Mouse (Mus musculus) bone marrow, adult 2 months (tissue): ENCODE data around the gene Plekha1. TPM values are rescaled to one million over a fixed set of nuclear protein-coding genes. Genes with fewer than 3 reads are reported as not detected.

Experiments
- H3K27ac ChIP-seq: fragments of 200-500 bp; 2 replicates; pipeline ENCODE4 v1.5.1; 2012; ENCODE audit warnings: low read depth, mild to moderate bottlenecking, control low read depth, inconsistent platforms, low read length; ENCODE audit not compliant: control insufficient read depth, poor library complexity, insufficient read depth
- H3K4me1 ChIP-seq: fragments of 200-500 bp; 2 replicates; pipeline ENCODE4 v1.6.1; 2011; ENCODE audit warnings: low read length; ENCODE audit not compliant: control insufficient read depth, insufficient read depth
- H3K4me3 ChIP-seq: fragments of 200-500 bp; replicated peaks from 2 replicates; pipeline ENCODE3; 2011; ENCODE audit warnings: mild to moderate bottlenecking, low read depth, low read length, control low read depth; ENCODE audit not compliant: control insufficient read depth
- CTCF ChIP-seq: fragments of 200-500 bp; IDR thresholded peaks from 2 replicates; pipeline ENCODE4 v1.5.1; 2011; ENCODE audit warnings: low read length, control low read depth; ENCODE audit not compliant: control insufficient read depth, insufficient read depth
- POLR2A ChIP-seq: fragments of 200-500 bp; IDR thresholded peaks from 2 replicates; pipeline ENCODE4 v1.6.1; 2011; ENCODE audit warnings: low read depth, mild to moderate bottlenecking, control low read depth, low read length, borderline replicate concordance; ENCODE audit not compliant: control insufficient read depth
- WGBS: fragments of 180-500 bp; shearing (Covaris S2); methylation state at CpG from one replicate; pipeline ENCODE4 v1.1.7; 2018; 5-methylcytosine and 5-hydroxymethylcytosine counted together
- polyA plus RNA-seq: library from polyadenylated mRNA; stranded (reverse); fragments of >200 nt; gene quantifications from 2 replicates; pipeline ENCODE4 v1.2.4, GENCODE M21; 2011; ENCODE audit warnings: low replicate concordance; ENCODE audit not compliant: missing spikeins, insufficient read depth, insufficient read length

The Plekha1 gene
- polyA plus RNA-seq, 1 experiment: 13.4 TPM

DNA sequence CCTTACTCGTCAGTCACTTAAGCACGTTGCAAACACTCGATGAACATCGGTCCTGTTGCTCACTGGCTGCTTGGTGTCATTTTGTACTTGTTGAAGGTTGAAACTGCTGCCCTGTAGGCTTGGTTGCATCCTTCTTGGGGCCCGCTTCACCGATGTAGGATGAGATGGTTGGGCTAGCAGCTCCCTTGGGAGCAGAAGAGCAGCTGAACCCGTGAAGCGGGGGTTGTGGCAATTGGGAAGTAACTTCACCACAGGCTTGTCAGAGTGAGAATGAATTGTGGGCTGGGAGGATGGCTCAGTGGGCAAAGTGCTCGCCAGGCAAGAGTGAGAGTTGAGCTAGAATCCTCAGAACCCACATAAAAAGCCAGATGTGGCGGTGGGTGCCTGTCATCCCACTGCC is 37.1 kb upstream of the Plekha1 start:
- Histone ChIP-seq H3K4me1 (no peaks in the 10 kb centered on the region; the same call in 1 of the 2 replicates), H3K4me3 (no peak overlapping the region), H3K27ac (no peak overlapping the region)
- 41% methylated on average over 10 of the region's 10 CpGs for WGBS
- no peak for TF ChIP-seq POLR2A
- no peak for TF ChIP-seq CTCF

DNA sequence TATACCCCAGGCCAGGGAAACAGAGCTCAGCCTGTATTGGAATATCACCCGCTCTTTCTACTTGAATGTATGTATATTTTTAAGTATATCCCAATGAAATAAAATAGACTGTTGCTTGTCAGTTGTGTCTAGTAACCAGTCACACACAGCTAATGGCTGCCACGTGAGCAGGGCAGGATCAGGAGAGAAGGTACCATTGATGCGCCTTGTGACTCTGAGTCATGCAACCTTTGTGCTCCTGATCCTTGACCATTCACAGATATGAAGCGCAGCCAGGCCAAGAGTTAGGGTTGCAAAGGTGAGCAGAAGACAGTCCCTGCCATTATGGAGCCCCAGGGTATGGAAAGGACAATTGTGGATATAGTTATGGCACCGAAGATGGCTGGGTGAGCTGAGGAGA is 34.0 kb upstream of the Plekha1 start:
- 81% methylated on average over 5 of the region's 5 CpGs for WGBS
- Histone ChIP-seq H3K4me1 (no peaks in the 10 kb centered on the region; the same call in 1 of the 2 replicates), H3K4me3 (no peak overlapping the region), H3K27ac (no peak overlapping the region)
- TF ChIP-seq CTCF: no peak
- no peak for TF ChIP-seq POLR2A

DNA sequence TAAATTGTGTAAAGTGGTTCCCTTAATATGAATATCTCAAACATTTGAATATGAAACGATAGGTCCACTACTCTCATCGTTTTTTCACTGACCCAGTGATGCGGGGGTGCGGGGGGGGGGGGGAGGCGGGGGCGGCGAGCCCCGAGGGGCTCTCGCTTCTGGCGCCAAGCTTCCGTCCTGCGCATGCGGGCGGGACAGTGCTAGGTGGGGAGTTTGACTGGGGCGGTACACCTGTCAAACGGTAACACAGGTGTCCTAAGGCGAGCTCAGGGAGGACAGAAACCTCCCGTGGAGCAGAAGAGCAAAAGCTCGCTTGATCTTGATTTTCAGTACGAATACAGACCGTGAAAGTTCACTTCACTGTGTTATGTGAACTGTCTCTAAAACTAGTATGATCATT is 31.3 kb upstream of the Plekha1 start:
- TF ChIP-seq CTCF (no peak), POLR2A (no peak)
- Histone ChIP-seq H3K27ac (no peak overlapping the region), H3K4me3 (no peak overlapping the region), H3K4me1 (no peaks in the 10 kb centered on the region; the same call in 1 of the 2 replicates)
- 43% methylated on average over 21 of the region's 21 CpGs for WGBS

DNA sequence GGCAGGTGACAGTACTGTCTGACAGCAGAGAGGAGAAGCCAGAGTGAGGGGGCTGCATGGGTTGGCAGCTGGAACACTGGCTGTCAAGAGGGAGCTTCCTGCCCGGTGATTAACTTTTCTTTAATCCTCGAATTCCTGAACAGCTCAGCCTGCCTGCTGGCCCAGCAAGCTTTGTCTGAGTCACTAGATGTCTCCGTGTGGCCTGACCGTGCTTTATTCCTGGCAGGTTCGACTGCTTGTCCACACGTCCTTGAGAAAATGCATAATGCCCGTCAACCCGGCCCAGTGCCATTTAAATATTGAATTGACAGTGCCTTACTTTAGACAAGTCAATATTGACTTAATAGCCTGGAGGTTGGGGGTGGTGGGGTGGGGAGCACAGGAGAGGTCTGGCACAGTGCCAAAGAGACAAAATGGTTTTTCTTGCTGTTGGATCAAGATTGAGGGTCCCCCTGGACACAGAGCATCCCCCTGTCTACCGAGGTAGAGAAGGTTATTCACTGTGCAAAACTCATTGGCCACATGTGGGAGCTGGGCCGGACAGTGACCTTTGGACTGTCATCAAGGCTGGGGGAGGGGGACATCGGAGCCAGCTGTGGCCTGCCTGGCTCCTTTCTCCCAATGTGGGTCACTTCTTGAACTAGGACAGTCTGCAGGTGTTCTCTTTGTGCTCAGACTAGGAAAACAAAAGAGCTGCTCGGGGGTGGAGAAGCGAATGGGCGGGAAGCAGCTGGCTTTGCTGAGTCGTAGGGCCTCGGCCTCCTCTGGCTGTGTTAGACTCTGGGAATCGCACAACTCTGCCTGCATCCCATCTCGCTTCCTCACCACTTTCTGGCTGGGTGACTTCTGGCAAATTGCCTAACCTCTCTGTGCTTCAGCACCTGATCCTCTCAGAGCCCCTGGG is 30.3 kb upstream of the Plekha1 start:
- no peak for TF ChIP-seq POLR2A
- TF ChIP-seq CTCF: no peak
- H3K4me1 ChIP-seq: peaks cover 2% of the 10 kb centered on the region; the same call in 1 of the 2 replicates
- WGBS: 75% methylated on average over 18 of the region's 18 CpGs
- no peak overlapping the region for H3K27ac ChIP-seq
- no peak overlapping the region for H3K4me3 ChIP-seq

DNA sequence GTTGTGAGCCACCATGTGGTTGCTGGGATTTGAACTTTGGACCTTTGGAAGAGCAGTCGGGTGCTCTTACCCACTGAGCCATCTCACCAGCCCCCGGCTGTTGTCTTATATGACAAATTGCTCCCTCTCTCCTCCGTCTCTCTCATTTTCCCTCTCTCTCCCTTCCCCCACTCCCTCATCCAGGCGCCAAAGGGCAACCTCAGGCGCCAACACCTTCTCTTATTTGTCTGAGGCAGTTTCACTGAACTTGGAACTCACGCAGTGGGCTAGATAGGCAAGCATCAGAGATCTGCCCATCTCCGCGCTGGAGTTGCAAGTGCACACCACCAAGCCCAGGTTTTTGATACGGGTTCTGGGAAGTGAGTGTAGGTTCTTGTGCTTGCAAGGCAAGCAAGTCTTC is 29.5 kb upstream of the Plekha1 start:
- WGBS: 90% methylated on average over 9 of the region's 9 CpGs
- Histone ChIP-seq H3K4me3 (no peak overlapping the region), H3K4me1 (peaks cover 2% of the 10 kb centered on the region; the same call in 1 of the 2 replicates), H3K27ac (no peak overlapping the region)
- TF ChIP-seq POLR2A (no peak), CTCF (no peak)

DNA sequence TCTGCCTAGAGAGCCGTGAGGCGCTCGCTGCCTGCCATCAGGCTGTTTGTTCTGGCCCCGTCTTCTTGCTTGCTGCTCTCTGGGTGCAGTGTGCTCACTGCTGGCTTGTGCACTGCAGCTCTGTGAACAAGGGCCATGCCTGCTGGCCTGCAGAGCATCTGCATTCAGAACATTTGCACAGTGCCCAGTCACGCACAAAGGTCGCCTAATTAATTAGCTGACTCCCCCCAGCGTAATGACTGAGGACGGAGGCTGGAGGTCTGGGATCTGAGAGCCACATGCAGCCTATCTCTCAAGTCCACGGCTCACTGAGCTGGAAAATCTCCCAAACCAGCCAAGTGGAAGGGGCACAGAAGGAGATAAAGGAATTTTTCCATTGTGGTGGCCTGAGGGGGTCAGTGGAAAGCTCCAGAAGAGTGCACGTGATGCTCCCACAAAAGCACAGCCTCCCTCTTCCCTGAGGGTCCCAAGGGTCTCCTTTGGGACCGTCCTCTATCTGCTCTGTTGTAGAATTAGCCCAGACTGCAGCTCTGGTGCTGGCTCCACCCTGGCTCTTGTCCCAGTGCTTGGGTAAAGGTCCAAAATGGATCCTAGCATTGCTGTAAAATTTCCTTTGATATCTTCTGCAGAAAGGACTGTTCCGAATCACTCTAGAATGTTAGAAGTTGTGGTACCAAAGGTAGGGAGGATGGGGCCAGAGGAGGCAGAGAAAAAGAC is 27.5 kb upstream of the Plekha1 start:
- Histone ChIP-seq H3K27ac (no peak overlapping the region), H3K4me1 (peaks cover 2% of the 10 kb centered on the region; the same call in 1 of the 2 replicates), H3K4me3 (no peak overlapping the region)
- TF ChIP-seq POLR2A (no peak), CTCF (no peak)
- 85% methylated on average over 12 of the region's 12 CpGs for WGBS

DNA sequence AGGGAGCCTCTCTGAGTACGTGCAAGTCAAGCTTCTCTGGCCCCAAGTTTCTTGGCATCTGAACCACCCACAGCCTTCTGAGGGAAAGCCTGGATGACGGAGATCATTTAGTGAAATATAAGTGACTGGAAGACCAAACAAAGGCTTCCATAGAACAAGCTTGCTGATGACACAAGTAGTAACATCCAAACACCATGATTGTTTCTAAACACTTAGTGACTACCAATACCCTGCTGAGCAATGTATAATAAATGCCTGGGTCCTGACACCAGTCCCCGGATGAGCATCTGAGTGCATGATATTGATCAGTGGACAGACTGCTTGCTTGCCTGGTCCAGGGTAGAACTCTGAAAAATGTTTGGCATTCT is 26.9 kb upstream of the Plekha1 start:
- no peak overlapping the region for H3K4me3 ChIP-seq
- no peak overlapping the region for H3K27ac ChIP-seq
- TF ChIP-seq CTCF: no peak
- no peak for TF ChIP-seq POLR2A
- peaks cover 2% of the 10 kb centered on the region; the same call in 1 of the 2 replicates for H3K4me1 ChIP-seq
- WGBS: 86% methylated on average over 3 of the region's 3 CpGs
